Mouse (Mus musculus): Measurements from ENCODE around the gene Scgb1b29.
"Not testable (repeated sequence)": the region's sequence is repeated elsewhere in the genome, so short reads cannot be mapped to it uniquely, and the experiment has no call there.

Gene Scgb1b29

GRCm38 (mm10) chr7:32441241-32441640, at the start of gene Scgb1b29:
Gene Scgb1b29, plus strand, starts transcription at chr7:32441541.
- DNase-seq (ENCODE audit: low read depth, low spot score) = not testable (repeated sequence)

- not testable (repeated sequence) for DNase-seq (ENCODE audit: low read depth, low spot score)
Observed at GRCm38 (mm10) chr7:32428636-32429035, 12.7 kb upstream of the Scgb1b29 start.

Data from retina, postnatal 7 days (tissue).